Mouse (Mus musculus): Measurements from ENCODE around the gene Slc15a4. TPM values are rescaled to one million over a fixed set of nuclear protein-coding genes. Genes with fewer than 3 reads are reported as not detected.

Slc15a4 gene
- polyA plus RNA-seq, 1 experiment from 2014 or later: 31.1 TPM

- DNase-seq (ENCODE audit: low read depth, low spot score): no peak
- peaks cover 14% of the 10 kb centered on the region for H3K27me3 ChIP-seq
- TF ChIP-seq CTCF (IDR thresholded peaks at IDR 0.05): no peak
- ATAC-seq: no peak
- in situ Hi-C loops (cut with MboI; ENCODE audit: low pct_unique_long_range_greater_than_20kb): loop anchor here (25.0 kb wide), 1 partner anchor 1392 kb away; the partner anchor contains the start of genes Ran and Stx2
- ChIA-PET CTCF (interaction anchor here (1.4 kb wide), 1 partner anchor 9 kb away, joined by 5 read pairs; no protein-coding TSS in a partner anchor), POLR2A (no interaction called here)
Observed at GRCm38 (mm10) chr5:127620371-127620770, 12.3 kb downstream of the Slc15a4 start.

- DNase-seq (ENCODE audit: low read depth, low spot score): no peak
- ATAC-seq: no peak
- in situ Hi-C loops (cut with MboI; ENCODE audit: low pct_unique_long_range_greater_than_20kb): loop anchor here (25.0 kb wide), 1 partner anchor 1393 kb away; the partner anchor contains the start of genes Ran and Stx2
- ChIA-PET POLR2A (no interaction called here), CTCF (interaction anchor here (1.4 kb wide), 2 partner anchors 8 to 10 kb away, joined by 3 to 5 read pairs; no protein-coding TSS in a partner anchor)
- peaks cover 8% of the 10 kb centered on the region for H3K27me3 ChIP-seq
- TF ChIP-seq CTCF (IDR thresholded peaks at IDR 0.05): no peak
Observed at GRCm38 (mm10) chr5:127618834-127619233, 13.9 kb downstream of the Slc15a4 start.

- ATAC-seq (peak; percentile 95), DNase-seq (ENCODE audit: low read depth, low spot score) (peak; percentile 74)
- in situ Hi-C loops (cut with MboI; ENCODE audit: low pct_unique_long_range_greater_than_20kb): loop anchor here (25.0 kb wide), 1 partner anchor 1395 kb away; the partner anchor contains the start of genes Ran and Stx2
- ChIA-PET CTCF (no interaction called here), POLR2A (interaction anchor here (1.1 kb wide), 1 partner anchor 16 kb away, joined by 3 read pairs; the partner anchor contains the start of gene Slc15a4)
- no peaks in the 10 kb centered on the region for H3K27me3 ChIP-seq
- TF ChIP-seq CTCF (IDR thresholded peaks at IDR 0.05): no peak
Observed at GRCm38 (mm10) chr5:127616884-127617635, 15.6 kb downstream of the Slc15a4 start.

- in situ Hi-C loops (cut with MboI; ENCODE audit: low pct_unique_long_range_greater_than_20kb): loop anchor here (25.0 kb wide), 1 partner anchor 1396 kb away; the partner anchor contains the start of genes Ran and Stx2
- POLR2A ChIA-PET: interaction anchor here (1.1 kb wide), 1 partner anchor 17 kb away, joined by 3 read pairs; the partner anchor contains the start of gene Slc15a4
- CTCF ChIA-PET: no interaction called here
- DNase-seq (ENCODE audit: low read depth, low spot score) (no peak), ATAC-seq (no peak)
- H3K27me3 ChIP-seq: no peaks in the 10 kb centered on the region
- no peak for TF ChIP-seq CTCF (IDR thresholded peaks at IDR 0.05)
Observed at GRCm38 (mm10) chr5:127616151-127616550, 16.5 kb downstream of the Slc15a4 start.

- in situ Hi-C loops (cut with MboI; ENCODE audit: low pct_unique_long_range_greater_than_20kb): loop anchor here (25.0 kb wide), 1 partner anchor 1397 kb away; the partner anchor contains the start of genes Ran and Stx2
- POLR2A ChIA-PET: no interaction called here
- CTCF ChIA-PET: no interaction called here
- ATAC-seq: no peak
- no peak for DNase-seq (ENCODE audit: low read depth, low spot score)
- TF ChIP-seq CTCF (IDR thresholded peaks at IDR 0.05): no peak
- H3K27me3 ChIP-seq: no peaks in the 10 kb centered on the region
Observed at GRCm38 (mm10) chr5:127615459-127615858, 17.2 kb downstream of the Slc15a4 start.

GRCm38 (mm10) chr5:127612397-127612796 is 20.3 kb downstream of the Slc15a4 start:
- CTCF ChIA-PET: no interaction called here
- H3K27me3 ChIP-seq: no peaks in the 10 kb centered on the region
- no peak for DNase-seq (ENCODE audit: low read depth, low spot score)
- in situ Hi-C loops (cut with MboI; ENCODE audit: low pct_unique_long_range_greater_than_20kb): loop anchor here (25.0 kb wide), 1 partner anchor 1400 kb away; the partner anchor contains the start of genes Ran and Stx2
- no peak for TF ChIP-seq CTCF (IDR thresholded peaks at IDR 0.05)
- POLR2A ChIA-PET: no interaction called here
- no peak for ATAC-seq

- ATAC-seq (no peak), DNase-seq (ENCODE audit: low read depth, low spot score) (no peak)
- ChIA-PET POLR2A (no interaction called here), CTCF (interaction anchor here (0.7 to 1.1 kb wide), 2 partner anchors 8 to 12 kb away, joined by 3 to 5 read pairs; no protein-coding TSS in a partner anchor)
- TF ChIP-seq CTCF (IDR thresholded peaks at IDR 0.05): no peak
- in situ Hi-C loops (cut with MboI; ENCODE audit: low pct_unique_long_range_greater_than_20kb): loop anchor here (25.0 kb wide), 1 partner anchor 1400 kb away; the partner anchor contains the start of genes Ran and Stx2
- H3K27me3 ChIP-seq: no peaks in the 10 kb centered on the region
Observed at GRCm38 (mm10) chr5:127611881-127612280, 20.8 kb downstream of the Slc15a4 start.

- ATAC-seq (peak; percentile 84), DNase-seq (ENCODE audit: low read depth, low spot score) (peak; percentile 67)
- ChIA-PET CTCF (interaction anchor here (0.7 to 1.1 kb wide), 3 partner anchors 9 to 11 kb away, joined by 3 to 5 read pairs (median 3); no protein-coding TSS in a partner anchor), POLR2A (no interaction called here)
- H3K27me3 ChIP-seq: no peaks in the 10 kb centered on the region
- no peak for TF ChIP-seq CTCF (IDR thresholded peaks at IDR 0.05)
- in situ Hi-C loops (cut with MboI; ENCODE audit: low pct_unique_long_range_greater_than_20kb): loop anchor here (25.0 kb wide), 1 partner anchor 1401 kb away; the partner anchor contains the start of genes Ran and Stx2
Observed at GRCm38 (mm10) chr5:127610787-127611509, 21.7 kb downstream of the Slc15a4 start.

- no peak for DNase-seq (ENCODE audit: low read depth, low spot score)
- H3K27me3 ChIP-seq: no peaks in the 10 kb centered on the region
- ATAC-seq: no peak
- no peak for TF ChIP-seq CTCF (IDR thresholded peaks at IDR 0.05)
- in situ Hi-C loops (cut with MboI; ENCODE audit: low pct_unique_long_range_greater_than_20kb): loop anchor here (25.0 kb wide), 1 partner anchor 1403 kb away; the partner anchor contains the start of genes Ran and Stx2
- CTCF ChIA-PET: interaction anchor here (0.7 to 1.1 kb wide), 3 partner anchors 9 to 74 kb away, joined by 3 read pairs; no protein-coding TSS in a partner anchor
- POLR2A ChIA-PET: interaction anchor here (0.9 kb wide), 1 partner anchor 10 kb away, joined by 3 read pairs; no protein-coding TSS in a partner anchor
Observed at GRCm38 (mm10) chr5:127609191-127609714, 23.4 kb downstream of the Slc15a4 start.

- ChIA-PET POLR2A (no interaction called here), CTCF (interaction anchor here (0.7 to 1.0 kb wide), 2 partner anchors 8 to 14 kb away, joined by 3 read pairs; no protein-coding TSS in a partner anchor)
- TF ChIP-seq CTCF (IDR thresholded peaks at IDR 0.05): no peak
- in situ Hi-C loops (cut with MboI; ENCODE audit: low pct_unique_long_range_greater_than_20kb): loop anchor here (25.0 kb wide), 1 partner anchor 1405 kb away; the partner anchor contains the start of genes Ran and Stx2
- DNase-seq (ENCODE audit: low read depth, low spot score) (no peak), ATAC-seq (no peak)
- H3K27me3 ChIP-seq: no peaks in the 10 kb centered on the region
Observed at GRCm38 (mm10) chr5:127607507-127607906, 25.2 kb downstream of the Slc15a4 start.

All from Patski (cell line).